Mouse (Mus musculus) CH12.LX (cell line): ENCODE data around the gene Plgrkt.

Experiments
- CTCF ChIP-seq, 2 experiments: IDR thresholded peaks in 1 of 2; conservative IDR thresholded peaks in 1 of 2; 2 replicates each; pipeline ENCODE4 v1.5.1; 2011 to 2012; ENCODE audit warnings: low read depth in 2 of 2, low read length in 2 of 2, improper control_type of control experiment in 1 of 2, inconsistent platforms in 1 of 2, mild to moderate bottlenecking in 1 of 2, moderate library complexity in 1 of 2
- ETS1 ChIP-seq: conservative IDR thresholded peaks from 2 replicates; pipeline ENCODE4 v1.6.1; 2012; ENCODE audit warnings: low read depth, mild to moderate bottlenecking, inconsistent platforms, low read length, improper control_type of control experiment, moderate library complexity
- MAFK ChIP-seq: IDR thresholded peaks from 2 replicates; pipeline ENCODE4 v1.6.1; 2011; ENCODE audit warnings: low read length, improper control_type of control experiment; ENCODE audit not compliant: insufficient replicate concordance
- MAX ChIP-seq: IDR thresholded peaks from 2 replicates; pipeline ENCODE4 v1.6.1; 2011; ENCODE audit warnings: low read length, improper control_type of control experiment
- NRF1 ChIP-seq: IDR thresholded peaks from 2 replicates; pipeline ENCODE4 v1.6.1; 2014; ENCODE audit warnings: low read depth, mild to moderate bottlenecking, inconsistent platforms, low read length, improper control_type of control experiment, moderate library complexity
- POLR2A ChIP-seq: IDR thresholded peaks from 2 replicates; pipeline ENCODE4 v1.6.1; 2011; ENCODE audit warnings: low read depth, mild to moderate bottlenecking, improper control_type of control experiment, low read length
- POLR2AphosphoS2 ChIP-seq: IDR thresholded peaks from 2 replicates; pipeline ENCODE4 v1.6.1; 2011; ENCODE audit warnings: low read depth, low read length, improper control_type of control experiment
- USF1 ChIP-seq: IDR thresholded peaks from 2 replicates; pipeline ENCODE4 v1.6.1; 2014; ENCODE audit warnings: low read depth, mild to moderate bottlenecking, inconsistent platforms, low read length, improper control_type of control experiment

GRCm38 (mm10) chr19:29384994-29385393, 17.8 kb upstream of the Plgrkt start:
- no peak for TF ChIP-seq CTCF (conservative IDR thresholded peaks at IDR 0.05 in 1 of 2, IDR thresholded peaks at IDR 0.05 in 1 of 2; ENCODE audit: low read depth in 2 of 2, low read length in 2 of 2)
- TF ChIP-seq ETS1 = peak; percentile 83
- TF ChIP-seq POLR2A = no peak
- no peak for TF ChIP-seq MAX
- TF ChIP-seq POLR2AphosphoS2 = no peak
- TF ChIP-seq NRF1 = no peak
- peak; percentile 92 for TF ChIP-seq MAFK
- no peak for TF ChIP-seq USF1
